Mouse (Mus musculus) neural tube, embryonic 15.5 days (tissue): ENCODE results near the gene Col6a2. TPM values are rescaled to one million over a fixed set of nuclear protein-coding genes. Genes with fewer than 3 reads are reported as not detected.

Experiments
- ATAC-seq: fragments of 200-750 bp; cut with Nextera tagmentation; 2 replicates; pipeline ENCODE4 v1.8.0; 2017; ENCODE audit warnings: mild to moderate bottlenecking, moderate TSS enrichment, moderate library complexity; ENCODE audit not compliant: low FRiP score
- H3K27ac ChIP-seq: fragments of 300-500 bp; sonication (generic); replicated peaks from 2 replicates; pipeline ENCODE4 v1.5.1; 2015; ENCODE audit warnings: mild to moderate bottlenecking, inconsistent platforms
- H3K27me3 ChIP-seq: fragments of 300-500 bp; sonication (generic); replicated peaks from 2 replicates; pipeline ENCODE4 v1.6.1; 2015; ENCODE audit warnings: inconsistent platforms
- H3K36me3 ChIP-seq: fragments of 300-500 bp; sonication (generic); 2 replicates; pipeline ENCODE4 v1.6.1; 2015; ENCODE audit warnings: inconsistent platforms
- H3K4me1 ChIP-seq: fragments of 300-500 bp; sonication (generic); 2 replicates; pipeline ENCODE4 v1.6.1; 2015; ENCODE audit warnings: inconsistent platforms
- H3K4me2 ChIP-seq: fragments of 300-500 bp; sonication (generic); 2 replicates; pipeline ENCODE4 v1.6.1; 2015; ENCODE audit warnings: inconsistent platforms, mild to moderate bottlenecking, moderate library complexity
- H3K4me3 ChIP-seq: fragments of 300-500 bp; sonication (generic); replicated peaks from 2 replicates; pipeline ENCODE4 v1.5.1; 2015; ENCODE audit warnings: mild to moderate bottlenecking, inconsistent platforms
- H3K9ac ChIP-seq: fragments of 300-500 bp; sonication (generic); replicated peaks from 2 replicates; pipeline ENCODE4 v1.6.1; 2015; ENCODE audit warnings: mild to moderate bottlenecking, inconsistent platforms
- H3K9me3 ChIP-seq: fragments of 300-500 bp; sonication (generic); replicated peaks from 2 replicates; pipeline ENCODE4 v1.6.1; 2016; ENCODE audit warnings: inconsistent platforms
- WGBS: fragments of 180-500 bp; shearing (Covaris S2); methylation state at CpG from one replicate; pipeline ENCODE4 v1.1.7; 2015; ENCODE audit warnings: mixed read lengths; 5-methylcytosine and 5-hydroxymethylcytosine counted together
- polyA plus RNA-seq: library from polyadenylated mRNA; unstranded; fragments of >200 nt; fragmentation: Nextera tagmentation; extraction: Ambion mirVana; gene quantifications from 2 replicates; pipeline ENCODE4 v1.2.1, GENCODE M21; 2015

Gene Col6a2
- polyA plus RNA-seq, 1 experiment from 2014 or later = 28.5 TPM

DNA sequence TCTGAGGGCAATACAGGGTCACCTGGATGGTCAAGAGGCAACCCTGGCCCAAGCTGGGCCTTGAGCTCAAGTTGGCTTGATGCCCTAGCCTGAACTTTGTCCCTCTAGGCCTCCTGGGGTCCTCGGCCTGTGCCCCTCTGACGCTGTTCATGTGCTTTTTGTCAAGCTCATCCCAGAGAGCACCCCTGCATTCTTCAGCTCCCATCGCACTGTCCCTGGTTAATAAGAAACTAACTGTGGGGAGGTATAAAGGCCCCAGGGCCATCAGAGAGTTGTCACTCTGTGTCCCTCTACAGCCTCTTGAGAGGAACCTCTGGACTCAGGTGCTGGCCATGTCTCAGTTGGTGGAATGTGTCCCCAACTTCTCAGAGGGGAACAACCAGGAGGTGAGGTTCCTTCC lies 48.1 kb downstream of the Col6a2 start, which contains the start of gene Ftcd:
Ftcd (plus strand) TSS at position 275 of the 400 bp plus-strand sequence.
- H3K27ac ChIP-seq = no peak within 1 kb of the TSS
- no peaks in the 10 kb centered on the region for H3K27me3 ChIP-seq
- H3K9me3 ChIP-seq = no peaks in the 10 kb centered on the region
- H3K36me3 ChIP-seq = no peaks in the 10 kb centered on the region
- ATAC-seq = no peak
- no peak within 1 kb of the TSS for H3K9ac ChIP-seq
- H3K4me2 ChIP-seq = no peak within 1 kb of the TSS
- no peaks in the 10 kb centered on the region for H3K4me1 ChIP-seq
- whole genome bisulfite sequencing = 66% methylated on average over 3 of the region's 3 CpGs
- H3K4me3 ChIP-seq = no peak within 1 kb of the TSS

GRCm38 (mm10) chr10:76572151-76572550 lies 51.3 kb downstream of the Col6a2 start:
- ATAC-seq = no peak
- Histone ChIP-seq H3K36me3 (no peaks in the 10 kb centered on the region), H3K4me3 (no peak overlapping the region), H3K9ac (no peak overlapping the region), H3K4me1 (no peaks in the 10 kb centered on the region), H3K9me3 (no peaks in the 10 kb centered on the region), H3K27ac (no peak overlapping the region), H3K4me2 (no peak overlapping the region), H3K27me3 (no peaks in the 10 kb centered on the region)
- 70% methylated on average over 3 of the region's 3 CpGs for WGBS

DNA sequence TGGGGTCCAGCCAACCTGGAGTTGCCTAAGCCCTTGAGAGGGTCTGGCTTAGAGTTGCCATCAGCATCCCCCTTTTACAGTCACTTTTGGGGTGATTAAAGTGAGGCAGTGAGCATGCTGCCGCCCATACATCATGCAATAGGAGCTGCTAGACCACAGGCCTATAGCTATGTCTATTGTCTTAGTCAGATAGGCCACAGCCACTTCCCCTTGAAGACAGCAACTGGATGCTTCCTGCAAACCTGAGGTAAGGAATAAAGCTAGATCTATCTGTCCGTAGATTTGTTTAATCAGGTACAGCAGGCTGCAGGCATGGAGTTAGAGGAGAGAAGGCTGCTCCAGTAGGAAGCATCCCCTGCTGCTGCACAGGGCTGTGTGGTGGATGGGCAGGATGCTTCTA lies 52.4 kb downstream of the Col6a2 start:
- Histone ChIP-seq H3K4me1 (no peaks in the 10 kb centered on the region), H3K9me3 (no peaks in the 10 kb centered on the region), H3K4me3 (no peak overlapping the region), H3K27me3 (no peaks in the 10 kb centered on the region), H3K9ac (no peak overlapping the region), H3K4me2 (no peak overlapping the region), H3K36me3 (no peaks in the 10 kb centered on the region), H3K27ac (no peak overlapping the region)
- ATAC-seq = no peak
- WGBS = 74% methylated on average over 2 of the region's 2 CpGs

DNA sequence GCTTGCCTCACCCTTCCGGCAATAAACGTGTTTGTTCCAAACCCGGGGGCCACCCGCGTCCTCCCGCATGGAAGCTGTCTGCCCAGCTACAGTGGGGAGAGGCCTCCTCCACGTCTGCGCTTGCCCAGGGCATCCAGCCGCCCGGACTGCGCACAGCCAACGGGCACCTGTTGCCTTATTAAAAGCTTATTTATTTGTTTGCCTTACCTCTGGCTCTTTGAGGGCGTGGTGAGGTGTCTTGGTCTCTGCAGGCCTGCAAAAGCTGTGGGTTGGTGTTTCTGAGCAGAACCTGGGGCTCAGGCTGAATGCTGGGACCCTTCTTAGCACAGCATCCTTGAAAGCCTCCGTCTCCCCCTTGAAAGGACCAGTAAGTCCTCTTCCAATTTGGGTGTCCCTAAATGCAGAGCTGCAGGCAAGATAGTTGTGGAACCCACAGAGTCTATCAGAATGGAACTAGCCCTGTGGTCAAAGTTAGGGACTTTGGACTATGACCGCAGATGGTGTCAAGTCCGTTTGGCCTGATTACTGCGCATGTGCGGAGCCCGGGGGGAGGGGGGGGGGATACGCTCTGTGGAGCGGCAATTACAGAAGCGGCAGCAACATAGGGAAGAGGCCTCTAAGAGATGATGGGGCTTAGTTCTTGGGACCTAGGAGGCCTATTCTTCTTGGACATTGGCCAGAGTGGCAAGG lies 53.3 kb downstream of the Col6a2 start:
- no peak for ATAC-seq
- H3K4me1 ChIP-seq = no peaks in the 10 kb centered on the region
- H3K4me2 ChIP-seq = no peak overlapping the region
- 90% methylated on average over 22 of the region's 22 CpGs for whole genome bisulfite sequencing
- no peaks in the 10 kb centered on the region for H3K9me3 ChIP-seq
- H3K4me3 ChIP-seq = no peak overlapping the region
- H3K27me3 ChIP-seq = no peaks in the 10 kb centered on the region
- no peak overlapping the region for H3K9ac ChIP-seq
- H3K36me3 ChIP-seq = no peaks in the 10 kb centered on the region
- no peak overlapping the region for H3K27ac ChIP-seq

GRCm38 (mm10) chr10:76561972-76562371 lies 61.5 kb downstream of the Col6a2 start, which contains the start of gene Spatc1l:
Gene Spatc1l (plus strand): TSS chr10:76562272.
- no peaks in the 10 kb centered on the region for H3K27me3 ChIP-seq
- WGBS = 88% methylated on average over 10 of the region's 10 CpGs
- no peak within 1 kb of the TSS for H3K4me2 ChIP-seq
- no peaks in the 10 kb centered on the region for H3K36me3 ChIP-seq
- no peaks in the 10 kb centered on the region for H3K4me1 ChIP-seq
- no peak for ATAC-seq
- H3K27ac ChIP-seq = no peak within 1 kb of the TSS
- H3K9me3 ChIP-seq = no peaks in the 10 kb centered on the region
- no peak within 1 kb of the TSS for H3K9ac ChIP-seq
- no peak within 1 kb of the TSS for H3K4me3 ChIP-seq

DNA sequence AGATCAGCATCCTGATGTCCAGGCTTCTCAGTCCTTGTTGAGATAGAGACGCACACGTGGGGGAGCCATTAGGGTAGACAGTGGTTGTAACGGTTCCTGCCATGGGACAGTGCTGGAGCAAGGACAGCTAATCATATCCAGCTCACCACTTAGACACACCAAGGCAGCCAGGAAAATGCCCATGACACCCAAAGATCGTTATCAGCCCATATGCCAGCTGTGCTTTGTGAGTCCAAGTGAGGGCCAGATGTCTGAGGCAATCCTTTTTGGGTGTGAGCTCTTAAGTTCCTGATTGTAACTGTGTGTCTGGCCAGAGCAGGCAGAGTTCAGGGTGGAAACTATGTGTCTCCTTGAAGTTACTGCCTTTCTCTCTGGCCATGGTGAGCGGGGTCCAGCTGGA lies 69.4 kb downstream of the Col6a2 start:
- Histone ChIP-seq H3K9me3 (no peaks in the 10 kb centered on the region), H3K27me3 (no peaks in the 10 kb centered on the region), H3K36me3 (peaks cover 66% of the 10 kb centered on the region), H3K9ac (no peak overlapping the region), H3K27ac (no peak overlapping the region), H3K4me3 (no peak overlapping the region), H3K4me2 (no peak overlapping the region), H3K4me1 (no peaks in the 10 kb centered on the region)
- WGBS = 86% methylated on average over 5 of the region's 5 CpGs
- ATAC-seq = no peak

GRCm38 (mm10) chr10:76551556-76551955 lies 71.9 kb downstream of the Col6a2 start:
- Histone ChIP-seq H3K9me3 (no peaks in the 10 kb centered on the region), H3K4me3 (no peak overlapping the region), H3K27me3 (no peaks in the 10 kb centered on the region), H3K4me2 (no peak overlapping the region), H3K9ac (no peak overlapping the region), H3K36me3 (peaks cover 87% of the 10 kb centered on the region), H3K27ac (no peak overlapping the region), H3K4me1 (no peaks in the 10 kb centered on the region)
- ATAC-seq = no peak
- 74% methylated on average over 3 of the region's 3 CpGs for WGBS

DNA sequence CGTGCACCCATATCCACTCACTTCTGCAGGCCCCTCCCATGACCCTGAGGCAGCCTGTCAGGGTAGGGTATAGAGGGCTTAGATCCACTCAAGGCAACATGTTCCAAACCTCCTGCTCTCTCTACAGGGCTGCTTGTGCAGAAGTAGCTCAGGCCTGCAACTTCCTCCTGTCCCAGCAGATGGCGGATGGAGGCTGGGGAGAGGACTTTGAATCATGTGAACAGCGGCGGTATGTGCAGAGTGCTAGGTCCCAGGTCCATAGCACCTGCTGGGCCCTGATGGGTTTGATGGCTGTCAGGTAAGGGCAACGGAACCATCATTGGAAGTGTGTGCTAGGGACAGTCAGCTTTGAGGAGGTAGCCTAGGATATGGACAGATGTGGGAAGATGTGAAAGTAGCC lies 73.0 kb downstream of the Col6a2 start:
- Histone ChIP-seq H3K4me2 (no peak overlapping the region), H3K36me3 (peaks cover 94% of the 10 kb centered on the region), H3K27me3 (no peaks in the 10 kb centered on the region), H3K27ac (no peak overlapping the region), H3K4me1 (no peaks in the 10 kb centered on the region), H3K9ac (no peak overlapping the region), H3K4me3 (no peak overlapping the region), H3K9me3 (no peaks in the 10 kb centered on the region)
- WGBS = 92% methylated on average over 5 of the region's 5 CpGs
- no peak for ATAC-seq

- H3K27ac ChIP-seq = no peak overlapping the region
- no peak overlapping the region for H3K4me2 ChIP-seq
- H3K27me3 ChIP-seq = no peaks in the 10 kb centered on the region
- no peaks in the 10 kb centered on the region for H3K9me3 ChIP-seq
- H3K4me3 ChIP-seq = no peak overlapping the region
- H3K9ac ChIP-seq = no peak overlapping the region
- peaks cover 98% of the 10 kb centered on the region for H3K36me3 ChIP-seq
- no peak for ATAC-seq
- 95% methylated on average over 8 of the region's 8 CpGs for WGBS
- H3K4me1 ChIP-seq = no peaks in the 10 kb centered on the region
Measured at GRCm38 (mm10) chr10:76548218-76548617, 75.2 kb downstream of the Col6a2 start.

DNA sequence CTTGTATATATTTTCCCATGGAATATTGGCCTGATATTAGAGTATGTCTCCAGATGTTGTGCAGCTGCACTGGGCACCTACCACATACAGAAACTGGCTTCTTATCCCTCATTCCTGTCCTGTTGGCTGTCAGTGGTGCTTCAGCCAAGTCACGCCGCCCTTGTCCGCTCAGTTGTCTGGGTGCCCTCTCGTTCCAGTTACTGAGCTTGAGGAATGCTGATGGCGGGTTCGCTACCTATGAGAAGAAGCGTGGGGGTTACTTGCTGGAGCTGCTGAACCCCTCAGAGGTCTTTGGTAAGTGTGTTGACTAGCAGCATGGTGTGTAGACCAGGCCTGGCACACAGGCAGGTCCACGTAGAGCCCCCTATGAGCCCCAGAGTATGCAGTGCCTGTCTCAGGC lies 76.9 kb downstream of the Col6a2 start:
- no peak overlapping the region for H3K4me2 ChIP-seq
- H3K4me1 ChIP-seq = no peaks in the 10 kb centered on the region
- ATAC-seq = no peak
- H3K9ac ChIP-seq = no peak overlapping the region
- no peak overlapping the region for H3K4me3 ChIP-seq
- H3K36me3 ChIP-seq = peaks cover 98% of the 10 kb centered on the region
- no peaks in the 10 kb centered on the region for H3K27me3 ChIP-seq
- H3K9me3 ChIP-seq = no peaks in the 10 kb centered on the region
- H3K27ac ChIP-seq = no peak overlapping the region
- WGBS = 94% methylated on average over 8 of the region's 8 CpGs
